Mouse (Mus musculus) urinary bladder, adult 2 months (tissue): ENCODE data around the gene Rhbdl2. TPM values are rescaled to one million over a fixed set of nuclear protein-coding genes. Genes with fewer than 3 reads are reported as not detected.

Experiments
- DNase-seq: peaks from one replicate; pipeline ENCODE4 v3.0.0; 2022; ENCODE audit warnings: low spot score
- polyA plus RNA-seq: library from polyadenylated mRNA; depleted of rRNA; stranded (reverse); fragments of >200 nt; gene quantifications from 2 replicates; pipeline ENCODE4 v1.2.3, GENCODE M21; 2012; rRNA removed

Rhbdl2 gene
- 29.8 and 38.1 TPM in 2 replicates for polyA plus RNA-seq

DNA sequence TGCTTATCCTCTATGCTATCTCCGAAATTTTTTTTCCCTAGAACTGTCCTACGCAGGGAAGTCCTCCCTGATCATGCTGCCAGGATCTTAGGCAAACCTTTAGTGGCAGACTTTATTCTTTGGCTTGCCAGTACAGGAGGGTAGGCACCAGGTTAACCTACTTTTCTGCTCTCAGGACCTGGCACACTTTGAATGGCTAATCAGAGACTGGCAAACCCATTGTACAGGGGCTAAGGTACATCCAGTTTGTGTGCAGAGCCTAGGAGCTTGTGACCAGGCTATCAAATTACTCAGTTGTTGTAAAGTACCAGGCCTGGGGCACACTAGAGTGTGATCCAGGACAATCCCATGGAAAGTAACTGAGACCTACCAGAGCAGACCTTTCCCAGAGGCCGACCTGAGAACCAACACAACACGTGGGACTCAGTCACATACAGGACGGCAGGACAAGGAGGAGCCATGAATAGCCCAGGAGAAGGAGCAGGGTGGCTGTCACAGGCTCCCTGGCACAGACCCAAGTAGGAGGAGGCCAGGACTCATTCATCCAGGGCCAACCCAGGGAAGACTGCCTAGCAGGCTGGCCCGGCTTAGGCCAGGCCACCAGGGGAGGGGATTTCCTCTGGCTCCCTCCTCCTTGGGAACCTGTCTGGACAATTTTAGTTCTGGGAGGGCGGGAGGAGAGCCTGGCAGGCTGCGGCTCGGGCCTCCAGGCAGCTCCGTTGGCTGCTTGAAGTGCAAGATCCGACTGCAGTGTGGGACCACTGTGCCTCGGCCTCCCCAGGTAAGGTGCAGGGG lies at the start of gene Rhbdl2:
Gene Rhbdl2, plus strand, starts transcription at position 684 of the 795 bp plus-strand sequence.
- peak; percentile 55 for DNase-seq

DNA sequence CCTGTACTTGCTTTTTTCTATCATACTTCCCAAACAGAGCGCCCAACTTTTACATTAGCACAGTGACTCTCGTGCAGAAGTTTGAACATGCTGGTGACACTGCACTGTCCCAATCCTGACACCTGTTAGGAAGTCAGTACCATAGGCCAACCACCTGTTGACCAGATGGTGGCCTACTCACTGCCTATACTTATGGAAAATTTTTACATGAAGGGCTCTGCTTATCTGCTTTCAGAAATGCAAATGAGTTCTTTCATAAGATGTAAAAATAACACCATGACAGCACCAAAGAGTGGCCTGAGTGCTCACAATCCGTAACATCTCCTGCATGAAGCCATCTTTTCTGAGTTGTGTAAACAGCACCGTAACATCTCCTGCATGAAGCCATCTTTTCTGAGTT lies 49.0 kb upstream of the Rhbdl2 start:
- DNase-seq, result no peak

DNA sequence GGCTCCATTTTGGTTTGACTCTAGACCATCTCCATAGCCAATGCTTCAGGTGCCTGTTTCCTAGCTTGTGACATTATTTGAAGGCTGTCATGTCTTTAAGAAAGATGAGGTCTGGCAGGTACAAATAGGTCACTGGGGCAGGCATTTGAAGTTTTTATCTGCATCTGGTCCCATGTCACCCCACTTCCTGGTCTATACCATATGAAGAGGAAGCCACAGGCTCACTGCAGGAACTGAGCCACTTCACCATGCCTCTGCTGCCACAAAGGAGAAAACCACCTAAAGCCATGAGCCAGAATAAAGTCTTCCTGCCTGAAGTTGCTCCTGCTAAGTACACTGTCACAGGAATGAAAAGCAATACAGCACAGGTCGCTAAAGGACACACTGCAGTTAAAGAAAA lies 44.8 kb upstream of the Rhbdl2 start:
- DNase-seq, result no peak

DNA sequence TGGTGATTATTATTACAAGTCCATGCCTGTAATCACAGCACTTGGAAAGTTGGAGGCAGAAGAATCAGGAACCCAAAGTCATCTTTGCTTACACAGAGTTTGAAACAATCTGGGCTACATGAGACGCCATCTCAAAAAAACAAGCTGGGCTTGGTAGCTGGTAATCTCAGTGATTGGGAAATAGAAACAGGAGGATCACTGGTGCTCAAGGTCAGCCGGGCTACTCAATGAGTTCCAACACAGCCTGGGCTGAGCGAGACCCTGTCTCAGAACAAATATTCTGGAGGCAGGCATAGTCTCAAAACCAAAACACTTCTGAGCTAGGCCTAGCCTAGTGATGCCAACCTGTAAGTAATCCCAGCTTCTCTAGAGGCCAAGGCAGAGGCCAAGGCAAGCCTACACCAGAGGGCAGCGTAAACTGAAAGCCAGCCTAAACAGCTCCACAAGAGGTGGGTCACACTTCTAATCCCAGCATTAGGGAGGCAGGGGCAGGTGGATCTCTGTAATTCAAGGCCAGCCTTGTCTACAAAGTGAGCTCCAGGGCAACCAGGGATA lies 42.4 kb upstream of the Rhbdl2 start:
- no peak for DNase-seq

DNA sequence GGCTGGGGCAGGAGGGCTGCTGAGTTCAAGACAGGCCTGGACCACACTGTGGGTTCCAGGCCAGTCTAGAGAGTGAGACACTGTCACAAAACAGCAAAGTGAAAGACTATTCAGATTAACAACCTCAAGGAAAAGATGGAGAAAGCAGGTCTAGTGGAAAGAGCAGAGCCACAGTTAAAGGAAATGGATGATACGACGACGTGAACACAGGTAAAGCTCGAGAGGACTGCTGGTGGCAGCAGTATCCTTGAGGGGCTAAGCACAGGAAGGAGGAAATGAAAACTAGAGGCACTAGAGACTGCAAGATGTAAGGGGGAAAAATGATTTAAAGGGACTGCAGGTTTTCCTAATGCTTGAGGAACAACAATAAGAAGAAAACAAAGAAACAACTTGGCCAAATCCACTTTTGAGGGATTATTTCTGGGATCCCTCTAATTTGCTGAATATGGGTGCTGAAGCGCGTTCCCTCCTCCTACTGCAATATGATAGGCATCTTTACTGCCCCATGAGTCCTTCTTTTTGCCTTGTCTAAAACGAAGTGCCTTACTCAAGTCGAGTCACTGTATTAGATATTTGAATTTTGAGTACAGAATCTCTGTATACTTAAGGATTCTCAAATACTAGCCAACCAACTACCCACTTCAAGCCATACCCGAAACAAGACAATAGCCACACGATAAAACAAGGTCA lies 38.8 kb upstream of the Rhbdl2 start:
- DNase-seq, result no peak

DNA sequence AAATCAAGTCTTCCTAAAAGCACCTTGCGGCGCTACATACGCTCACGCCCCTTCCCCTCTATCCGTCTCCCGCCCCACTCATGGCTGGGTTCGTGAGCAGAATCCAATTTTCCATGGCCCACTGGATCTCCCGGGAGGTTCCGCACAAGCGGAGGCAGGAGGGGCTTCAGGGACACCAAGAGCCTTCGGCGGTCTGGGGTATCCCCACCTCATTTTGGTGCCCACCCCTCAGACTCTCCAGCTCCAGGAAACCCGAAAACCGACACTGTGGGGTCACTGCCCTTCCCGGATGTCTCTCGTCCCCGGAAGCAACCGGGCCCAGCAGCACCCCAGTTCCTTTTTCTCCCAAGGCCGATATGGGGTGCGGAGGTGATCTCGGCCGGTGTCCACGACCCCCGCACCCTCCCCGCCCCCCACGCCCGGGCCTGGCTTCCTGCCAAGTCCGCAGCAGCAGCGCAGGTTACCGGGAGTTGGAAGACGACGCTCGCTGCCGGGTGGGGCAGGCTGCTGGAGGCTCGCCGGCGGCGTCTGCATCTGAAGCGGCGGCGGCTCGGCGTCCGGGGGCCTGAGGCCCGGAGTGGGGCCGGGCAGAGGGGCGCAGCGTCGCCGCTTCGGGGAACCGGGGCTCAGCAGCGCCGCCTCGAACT lies 38.1 kb upstream of the Rhbdl2 start:
- peak; percentile 30 for DNase-seq

DNA sequence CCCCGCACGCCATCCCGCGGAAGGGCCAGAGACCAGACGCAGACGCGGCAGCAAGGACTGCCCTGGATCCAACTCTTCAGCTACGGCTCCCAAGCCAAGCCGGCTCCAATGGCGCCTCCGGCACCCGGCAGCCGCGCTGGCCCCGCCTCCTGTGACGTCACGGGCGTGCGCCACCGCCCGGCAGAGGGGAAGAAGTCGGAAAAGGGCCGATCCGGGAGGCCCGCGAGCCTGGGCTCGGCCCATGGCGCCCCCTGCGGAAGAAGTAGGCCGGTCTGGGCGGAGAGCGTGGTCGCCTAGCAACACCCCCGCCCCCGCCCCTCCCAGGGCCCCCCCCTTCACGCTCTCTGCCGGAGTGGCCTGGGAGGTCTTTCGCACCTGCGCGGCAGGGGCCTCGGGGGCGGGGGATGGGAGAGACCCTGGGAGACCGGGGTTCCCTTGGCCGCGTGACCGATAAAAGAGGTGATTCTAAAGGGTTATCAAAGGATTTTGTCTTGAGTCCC lies 37.5 kb upstream of the Rhbdl2 start, which contains the start of gene Akirin1:
Gene Akirin1, minus strand, starts transcription at position 194 of the 500 bp plus-strand sequence.
- DNase-seq, result peak; percentile 98

DNA sequence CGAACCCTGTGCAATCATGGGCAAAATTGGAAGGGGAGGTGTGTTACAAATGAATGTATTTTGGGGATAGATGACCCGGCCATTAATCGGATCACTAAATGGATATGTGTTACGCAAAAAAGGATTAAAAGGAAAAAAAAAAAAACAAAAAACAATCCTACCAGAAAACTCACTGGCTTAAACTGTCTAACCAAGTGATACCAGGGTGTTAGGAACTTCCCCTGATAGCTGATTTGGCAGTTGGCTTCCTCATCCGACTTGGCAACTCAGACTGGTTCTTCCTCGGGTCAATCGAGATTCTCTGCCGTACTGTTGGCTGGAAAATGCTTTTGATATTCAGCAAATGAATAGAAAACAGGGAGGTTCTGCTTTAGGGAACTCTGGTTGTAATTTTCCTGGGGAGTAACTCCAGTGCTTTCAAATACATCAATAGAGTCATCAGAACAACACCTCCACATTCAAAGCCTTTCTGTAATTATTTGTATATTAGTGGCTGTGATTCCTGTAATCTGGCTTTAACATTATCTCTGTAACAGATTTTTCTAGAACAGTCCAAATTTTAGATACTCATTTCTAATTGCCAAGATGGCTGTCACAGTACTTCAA lies 36.9 kb upstream of the Rhbdl2 start:
- DNase-seq, result no peak

DNA sequence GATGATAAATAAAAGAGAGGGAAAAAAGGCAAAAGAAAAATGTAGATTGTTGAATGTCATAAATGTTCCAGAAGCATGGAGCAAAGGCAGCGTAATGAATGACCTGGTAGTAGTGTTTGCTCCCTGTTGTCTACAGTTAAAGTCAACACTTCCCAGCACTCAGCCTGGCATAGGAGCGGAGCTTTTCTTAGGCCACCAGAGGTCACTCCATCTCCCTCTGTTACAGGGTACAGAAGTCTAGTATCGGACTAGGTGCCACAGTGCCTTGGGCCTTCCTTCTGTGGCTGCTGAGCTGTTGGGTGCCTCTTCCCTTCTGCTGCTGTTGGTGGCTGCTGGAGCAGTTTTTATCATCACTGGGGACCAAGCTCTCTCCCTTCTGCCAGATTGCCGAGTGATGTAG lies 29.4 kb upstream of the Rhbdl2 start:
- no peak for DNase-seq

DNA sequence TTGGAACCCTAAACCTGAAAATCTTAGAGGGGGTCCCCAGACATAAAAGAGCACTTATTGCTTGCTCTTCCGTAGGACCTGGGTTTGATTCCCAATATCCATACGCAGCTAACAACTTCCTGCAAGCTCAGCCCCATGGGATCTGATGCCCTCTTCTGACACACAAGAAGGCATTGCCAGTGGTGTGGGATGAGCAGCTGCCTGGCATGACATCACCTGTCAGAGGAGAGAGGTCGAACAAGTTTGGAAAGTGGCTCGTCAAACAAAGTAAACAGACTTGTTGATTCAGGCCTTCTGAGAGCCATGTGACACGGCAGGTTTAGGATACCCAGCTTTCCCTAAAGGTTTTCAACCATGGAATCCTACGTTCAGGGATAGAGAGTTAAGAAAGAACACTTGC lies 22.6 kb upstream of the Rhbdl2 start:
- DNase-seq, result no peak

DNA sequence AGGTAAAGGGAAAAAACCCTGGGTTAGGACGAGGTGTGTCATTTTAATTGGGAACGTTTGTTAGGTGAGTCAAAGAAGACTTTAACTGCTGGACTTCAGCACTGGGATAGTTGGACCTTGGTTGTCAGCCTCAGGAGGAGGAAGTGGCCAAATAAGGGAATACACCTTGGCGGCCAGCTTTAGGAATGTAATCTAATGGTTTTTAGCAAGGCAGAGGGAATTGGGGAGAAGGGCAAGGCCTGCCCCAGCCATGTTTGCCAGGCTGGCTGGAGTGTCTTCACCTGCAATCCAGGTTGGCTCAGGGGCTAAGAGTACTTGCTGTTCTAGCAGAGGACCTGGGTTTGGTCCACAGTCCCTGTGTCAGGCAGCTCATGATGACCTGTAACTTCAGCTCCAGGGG lies 19.9 kb upstream of the Rhbdl2 start:
- no peak for DNase-seq

DNA sequence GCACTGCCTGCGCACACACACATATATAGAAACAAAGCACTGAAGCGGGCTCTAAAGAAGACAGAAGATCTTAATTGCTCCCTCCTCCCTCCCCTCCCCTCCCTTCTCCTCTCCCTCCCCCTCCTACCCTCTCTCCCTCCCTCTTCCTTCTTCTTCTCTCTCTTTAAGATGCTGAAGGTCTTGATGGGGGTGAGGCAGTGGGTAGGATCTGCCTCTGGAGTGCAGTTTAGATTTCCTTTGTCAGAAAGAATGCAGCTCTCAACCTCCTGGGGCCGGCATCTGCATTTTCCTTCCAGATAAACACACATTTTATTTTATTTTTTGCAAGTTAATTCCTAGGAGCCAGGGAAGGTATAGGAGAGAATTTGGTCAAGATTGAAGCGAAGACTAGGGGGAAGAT lies 19.4 kb upstream of the Rhbdl2 start:
- no peak for DNase-seq

DNA sequence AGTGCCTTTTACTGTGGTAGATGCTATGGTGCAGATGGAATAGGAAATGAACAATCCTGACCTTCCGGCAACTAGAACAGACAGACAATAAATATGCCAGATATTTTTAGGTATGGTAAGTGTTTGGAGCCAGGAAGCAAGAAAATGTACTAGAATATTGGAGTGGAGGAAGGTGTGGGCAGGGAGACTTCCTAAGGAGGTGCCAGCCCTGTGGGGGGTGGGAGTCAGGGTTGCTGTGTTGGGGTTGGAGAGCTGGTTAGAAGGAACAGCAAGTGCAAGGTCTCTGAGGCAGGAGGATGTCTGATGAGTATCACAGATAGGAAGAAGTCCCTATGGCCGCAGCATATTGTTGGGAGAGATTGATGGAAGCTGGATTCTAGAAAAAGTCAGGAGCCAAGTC lies 5.0 kb downstream of the Rhbdl2 start:
- DNase-seq, result no peak

DNA sequence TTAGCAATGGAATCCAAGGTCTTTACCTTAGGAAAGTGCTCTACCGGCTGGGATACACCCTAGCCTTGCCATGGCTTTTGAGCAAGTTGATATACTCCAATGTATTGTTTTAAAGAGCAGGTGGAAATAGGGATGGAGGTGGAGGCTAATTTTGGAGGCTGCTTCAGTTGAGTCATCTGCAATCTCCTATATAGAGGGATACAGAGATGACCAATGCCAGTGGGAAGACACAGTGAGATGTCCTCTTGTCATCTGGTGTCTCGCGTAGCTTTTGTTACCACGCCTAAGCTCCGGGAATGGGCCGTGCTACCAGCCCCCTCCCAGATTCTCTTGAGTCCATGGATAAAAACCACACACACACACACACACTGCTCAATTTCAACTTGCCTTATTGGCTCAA lies 5.5 kb downstream of the Rhbdl2 start:
- DNase-seq, result no peak

DNA sequence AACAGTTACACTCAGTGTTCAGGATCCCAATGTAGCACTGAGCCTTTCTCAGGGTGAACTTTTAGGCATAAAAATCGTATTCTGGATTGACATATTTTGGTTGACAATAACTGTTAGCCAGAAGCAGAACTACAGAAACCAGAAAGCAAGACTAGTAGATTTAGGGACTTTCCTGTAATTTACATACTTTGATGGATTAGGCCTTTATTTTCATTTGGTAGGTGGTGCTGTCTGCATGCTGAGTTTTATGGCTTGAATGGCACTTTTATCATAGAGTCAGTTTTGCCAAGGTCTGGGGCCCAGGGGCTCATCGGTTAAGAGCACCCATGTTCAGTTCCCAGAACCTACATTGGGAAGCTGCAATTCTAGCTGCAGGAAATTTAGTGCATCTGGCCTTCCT lies 7.4 kb downstream of the Rhbdl2 start:
- DNase-seq, result no peak

DNA sequence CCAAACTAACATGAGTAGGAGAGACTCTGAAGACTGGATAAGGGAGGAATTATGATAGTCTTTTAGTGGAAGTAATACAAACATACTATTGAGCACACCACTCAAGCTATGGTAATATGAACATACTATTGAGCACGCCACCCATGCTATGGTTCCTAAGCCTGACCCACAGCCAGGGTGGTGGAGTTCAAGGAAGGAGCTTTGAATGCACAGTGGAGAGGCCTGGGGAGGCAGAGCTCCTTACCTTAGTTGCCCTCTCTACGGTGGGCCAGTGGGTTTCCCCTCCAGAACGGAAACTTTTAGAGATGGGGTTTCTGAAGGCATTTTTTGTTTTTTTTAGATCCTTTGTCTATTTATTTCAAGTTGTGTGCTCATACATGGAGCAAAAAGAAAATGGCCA lies 9.7 kb downstream of the Rhbdl2 start:
- no peak for DNase-seq

DNA sequence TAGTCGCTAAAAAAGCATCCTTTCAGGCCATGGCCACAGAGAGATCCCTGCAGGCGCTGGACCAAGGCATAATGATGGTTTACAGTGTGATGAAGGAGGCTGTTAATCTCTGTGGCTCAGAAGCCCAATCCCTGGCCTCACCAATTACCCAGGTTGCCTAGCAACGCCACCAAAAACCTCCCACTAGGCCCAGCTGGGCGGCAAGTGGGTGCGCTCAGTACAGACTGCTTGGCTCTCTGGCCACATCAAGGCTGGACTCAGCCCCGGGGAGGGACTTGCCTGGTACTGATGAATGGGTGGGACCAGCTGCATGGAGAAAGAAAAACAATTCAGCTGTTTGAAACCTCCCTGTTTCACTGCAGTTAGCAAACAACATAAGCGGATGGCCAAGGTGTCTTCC lies 10.2 kb downstream of the Rhbdl2 start:
- no peak for DNase-seq

DNA sequence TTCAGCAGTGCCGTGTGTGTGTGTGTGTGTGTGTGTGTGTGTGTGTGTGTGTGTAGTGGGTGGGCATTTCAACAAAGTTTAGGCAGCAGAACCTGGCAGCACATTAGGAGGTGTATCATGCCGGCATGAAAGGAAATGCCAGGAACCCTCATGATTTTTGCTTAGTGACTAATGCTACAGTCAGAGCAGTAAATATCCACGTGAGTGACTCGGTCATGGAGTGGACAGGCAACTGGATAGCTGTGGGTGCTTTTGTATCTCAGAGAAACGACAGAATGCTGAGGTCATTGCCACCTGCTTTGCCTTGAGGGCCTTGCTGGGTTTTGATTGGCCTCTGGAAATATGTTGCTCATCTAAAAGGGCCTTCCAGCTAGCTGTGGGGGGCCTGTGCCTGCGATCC lies 16.0 kb downstream of the Rhbdl2 start:
- DNase-seq, result no peak

DNA sequence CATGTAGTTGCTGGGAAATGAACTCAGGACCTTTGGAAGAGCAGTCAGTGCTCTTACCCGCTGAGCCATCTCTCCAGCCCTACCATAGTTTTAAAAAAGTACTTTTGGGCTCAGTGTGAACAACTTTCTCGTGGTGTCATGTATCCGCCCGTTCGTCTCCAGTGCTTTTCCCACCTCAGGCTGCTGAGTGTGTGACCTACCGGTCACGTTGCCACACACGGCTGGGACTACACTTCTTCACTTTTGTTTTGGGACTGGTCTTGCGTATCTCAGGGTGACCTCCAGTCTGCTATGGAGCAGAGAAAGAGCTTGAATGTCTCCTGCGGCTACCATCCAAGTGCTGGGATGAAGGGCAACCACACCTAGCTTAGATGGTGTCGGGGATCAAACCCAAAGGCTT lies 20.6 kb downstream of the Rhbdl2 start:
- no peak for DNase-seq

DNA sequence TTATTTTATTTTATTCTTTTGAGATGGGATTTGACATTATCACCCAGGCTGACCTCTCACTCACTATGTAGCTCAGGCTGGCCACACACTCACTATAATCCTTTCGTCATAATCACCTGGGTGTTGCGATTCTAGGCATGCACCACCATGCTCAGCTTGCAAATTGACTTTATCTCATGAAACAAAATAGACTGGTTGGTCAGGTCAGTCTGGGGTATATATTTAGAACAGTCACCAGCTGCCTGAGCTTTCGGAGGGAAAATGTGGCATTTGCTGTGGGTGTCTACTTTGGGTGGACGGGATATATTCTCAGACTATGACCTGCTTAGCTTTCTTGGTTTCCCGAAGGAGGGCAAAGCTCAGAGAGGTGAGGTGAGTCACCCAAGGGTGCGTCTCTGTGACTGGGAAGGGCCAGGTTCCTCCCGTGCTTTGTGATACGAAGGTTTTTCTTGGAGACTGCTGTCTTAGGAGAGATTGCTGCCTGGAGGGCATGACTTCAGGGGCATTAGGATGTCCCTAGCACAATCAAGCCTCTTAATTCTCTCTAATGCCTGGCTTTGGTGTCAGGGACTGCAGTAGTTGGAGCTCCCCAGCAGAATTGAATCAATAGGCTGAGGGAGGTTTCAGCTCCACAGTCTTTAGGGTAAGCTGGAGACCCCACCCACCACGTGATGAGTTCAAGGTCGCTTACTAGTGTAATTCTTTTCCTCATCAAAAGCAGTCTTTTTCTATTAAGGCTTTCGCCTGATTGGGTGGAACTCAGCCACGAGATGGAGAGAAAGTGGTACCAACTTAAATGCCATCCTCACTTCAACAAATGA lies 23.0 kb downstream of the Rhbdl2 start:
- peak; percentile 25 for DNase-seq

DNA sequence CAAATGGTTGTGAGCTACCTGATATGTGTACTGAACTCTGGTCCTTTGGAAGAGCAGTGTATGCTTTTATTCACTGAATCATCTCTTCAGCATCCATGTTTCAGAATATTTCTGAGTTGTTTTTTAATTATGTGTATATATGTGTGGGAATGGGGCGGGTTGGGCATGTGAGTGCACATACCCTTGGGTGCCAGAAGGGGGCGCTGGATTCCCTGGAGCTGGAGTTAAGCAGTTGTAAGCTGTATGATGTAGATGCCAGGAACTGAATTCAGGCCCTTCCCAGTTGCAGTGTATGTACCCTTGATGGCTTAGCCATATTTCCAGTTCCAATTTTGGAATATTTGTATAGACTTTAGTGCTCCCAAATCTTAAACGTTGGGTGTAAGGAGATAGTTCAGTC lies 24.9 kb downstream of the Rhbdl2 start:
- DNase-seq, result no peak
